In the genomic region with DNA sequence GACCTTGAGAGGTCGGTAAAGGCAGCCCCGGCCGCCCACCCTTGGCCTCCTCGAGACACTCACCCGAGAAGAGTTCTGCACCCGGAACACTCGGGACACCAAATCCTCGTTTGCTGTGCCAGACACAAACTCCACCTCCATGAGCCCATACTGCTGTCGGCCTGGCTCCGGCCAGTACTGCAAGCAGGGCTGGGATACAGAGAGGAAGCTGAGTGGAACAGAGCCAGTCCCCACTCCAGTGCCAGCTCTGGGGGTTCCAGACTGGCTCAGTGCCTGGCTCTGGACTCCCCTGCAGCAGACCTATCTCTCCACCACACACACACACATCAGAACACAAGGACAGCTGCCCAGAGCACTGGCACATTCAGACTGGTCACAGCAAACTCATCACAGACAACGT, we compare ENCODE assay signal across 9 mouse cellular contexts.
DNase-seq lines count a peak whose midpoint lies in the region; ATAC-seq and TF ChIP-seq lines count a peak whose summit lies in the region.
"Had no signal": no experiment of that assay in that cellular context is flagged by ENCODE, and none has a peak within 500 bp of the region (broad histone marks: within the 10 kb centered on the region; RNA-seq: fewer than 3 reads in every experiment).

No protein-coding gene starts in this region.

- no peak overlapping the region for H3K4me3 ChIP-seq in heart, postnatal 0 days (ENCODE audit: low read depth, low read length)
- H3K4me3 ChIP-seq in heart, embryonic 10.5 days = no peak overlapping the region
- H3K4me3 ChIP-seq in midbrain, postnatal 0 days (ENCODE audit: low read depth, low read length) = no peak overlapping the region
- H3K4me3 ChIP-seq in midbrain, embryonic 14.5 days (replicated peaks; ENCODE audit: low read depth, low read length) = no peak overlapping the region

- H3K4me1 ChIP-seq in heart, postnatal 0 days (ENCODE audit: control insufficient read depth, insufficient read depth) = no peaks in the 10 kb centered on the region
- H3K4me1 ChIP-seq in heart, embryonic 10.5 days = 0 out of 2 replicates have a peak, but pooled peaks cover 4% of the 10 kb centered on the region
- no peaks in the 10 kb centered on the region for H3K4me1 ChIP-seq in midbrain, postnatal 0 days (ENCODE audit: insufficient read depth, low read length)
- no peaks in the 10 kb centered on the region for H3K4me1 ChIP-seq in midbrain, embryonic 14.5 days (ENCODE audit: control insufficient read depth, insufficient read depth, low read length)

- H3K27me3 ChIP-seq in heart, postnatal 0 days (ENCODE audit: control insufficient read depth, insufficient read depth, low read length) = no peaks in the 10 kb centered on the region
- peaks cover 5% of the 10 kb centered on the region; the same call in 1 of the 2 replicates for H3K27me3 ChIP-seq in heart, embryonic 10.5 days (ENCODE audit: insufficient read depth, poor library complexity, severe bottlenecking)
- H3K27me3 ChIP-seq in midbrain, postnatal 0 days (ENCODE audit: insufficient read depth, low read length) = no peaks in the 10 kb centered on the region
- H3K27me3 ChIP-seq in midbrain, embryonic 14.5 days (ENCODE audit: control insufficient read depth, insufficient read depth, low read length) = no peaks in the 10 kb centered on the region

- TF ChIP-seq CTCF in heart, postnatal 0 days (IDR thresholded peaks at IDR 0.05; ENCODE audit: low read depth) = no peak
- no peak for TF ChIP-seq CTCF in midbrain, postnatal 0 days (IDR thresholded peaks at IDR 0.05)

- H3K27ac ChIP-seq in heart, postnatal 0 days (ENCODE audit: low read depth) = no peak overlapping the region
- no peak overlapping the region for H3K27ac ChIP-seq in heart, embryonic 10.5 days
- no peak overlapping the region for H3K27ac ChIP-seq in midbrain, postnatal 0 days (ENCODE audit: low read depth, low read length)
- H3K27ac ChIP-seq in midbrain, embryonic 14.5 days (replicated peaks; ENCODE audit: low read depth, low read length) = no peak overlapping the region

- H3K36me3 ChIP-seq in heart, postnatal 0 days (replicated peaks; ENCODE audit: control insufficient read depth, insufficient read depth, low read length) = no peaks in the 10 kb centered on the region
- H3K36me3 ChIP-seq in heart, embryonic 10.5 days = no peaks in the 10 kb centered on the region
- H3K36me3 ChIP-seq in midbrain, postnatal 0 days (ENCODE audit: insufficient read depth, low read length) = no peaks in the 10 kb centered on the region
- no peaks in the 10 kb centered on the region for H3K36me3 ChIP-seq in midbrain, embryonic 14.5 days (ENCODE audit: control insufficient read depth, insufficient read depth, low read length)

- no peaks in the 10 kb centered on the region for H3K9me3 ChIP-seq in heart, postnatal 0 days (replicated peaks; ENCODE audit: control insufficient read depth, low read length)
- H3K9me3 ChIP-seq in heart, embryonic 10.5 days = no peaks in the 10 kb centered on the region
- H3K9me3 ChIP-seq in midbrain, postnatal 0 days (ENCODE audit: low read length) = no peaks in the 10 kb centered on the region
- H3K9me3 ChIP-seq in midbrain, embryonic 14.5 days (ENCODE audit: control insufficient read depth, low read length) = no peaks in the 10 kb centered on the region

- WGBS in heart, postnatal 0 days = 60% methylated on average over 11 of the region's 11 CpGs
- WGBS in heart, embryonic 10.5 days = 82% methylated on average over 11 of the region's 11 CpGs
- WGBS in midbrain, postnatal 0 days = 78% methylated on average over 11 of the region's 11 CpGs
- WGBS in midbrain, embryonic 14.5 days = 87% methylated on average over 11 of the region's 11 CpGs

- no peak for DNase-seq in heart, postnatal 0 days (ENCODE audit: low spot score)
- DNase-seq in heart, embryonic 10.5 days (ENCODE audit: low spot score) = no peak
- peak; percentile 69 for DNase-seq in midbrain, postnatal 0 days (ENCODE audit: low spot score)
- no peak for DNase-seq in midbrain, embryonic 14.5 days
- peak; percentile 52 for DNase-seq in kidney, adult 9 months
- DNase-seq in lung, postnatal 14 days = peak; percentile 67
- no peak for DNase-seq in retina, postnatal 1 day
- DNase-seq: layer of hippocampus, postnatal 36 days; liver had no signal

- no peak overlapping the region for H3K4me2 ChIP-seq in heart, postnatal 0 days (ENCODE audit: low read depth, low read length)
- H3K4me2 ChIP-seq in midbrain, postnatal 0 days (ENCODE audit: low read depth, low read length, poor library complexity, severe bottlenecking) = no peak overlapping the region
- H3K4me2 ChIP-seq in midbrain, embryonic 14.5 days (ENCODE audit: low read length) = no peak overlapping the region

- no peak overlapping the region for H3K9ac ChIP-seq in heart, postnatal 0 days (replicated peaks; ENCODE audit: low read depth, low read length)
- no peak overlapping the region for H3K9ac ChIP-seq in midbrain, postnatal 0 days (replicated peaks; ENCODE audit: low read length, poor library complexity, severe bottlenecking)
- H3K9ac ChIP-seq in midbrain, embryonic 14.5 days (replicated peaks; ENCODE audit: low read length) = no peak overlapping the region

- TF ChIP-seq EP300 in heart, postnatal 0 days (IDR thresholded peaks at IDR 0.05; ENCODE audit: low read depth) = no peak

- peak; percentile 44; the same call in 1 of the 2 replicates for ATAC-seq in heart, postnatal 0 days (ENCODE audit: insufficient read depth, low read depth)
- ATAC-seq in midbrain, postnatal 0 days (ENCODE audit: low FRiP score) = peak; percentile 41; the same call in 1 of the 2 replicates
- ATAC-seq in midbrain, embryonic 14.5 days (ENCODE audit: low FRiP score, low TSS enrichment) = no peak

Comparison
In these comparisons a context has a peak if more than half of its experiments do, and no peak if none do; other contexts are left out.
1. DNase-seq: peak in midbrain, postnatal 0 days (single experiment), kidney, adult 9 months (single experiment) and lung, postnatal 14 days (single experiment); none in heart, postnatal 0 days (single experiment), heart, embryonic 10.5 days (single experiment), midbrain, embryonic 14.5 days (single experiment) and retina, postnatal 1 day (single experiment).